Mouse (Mus musculus) urinary bladder, postnatal 4 days (tissue): ENCODE data around the gene Cldn19.
"Not testable (repeated sequence)": the region's sequence is repeated elsewhere in the genome, so short reads cannot be mapped to it uniquely, and the experiment has no call there.

Experiments used
- DNase-seq, 2 experiments: peaks; one replicate each; pipeline ENCODE4 v3.0.0; 2021 to 2022; ENCODE audit warnings: low spot score in 2 of 2

Cldn19 gene

GRCm38 (mm10) chr4:119252025-119252808 is 3.0 kb upstream of the Cldn19 start:
- no peak for DNase-seq

GRCm38 (mm10) chr4:119254012-119254618 is 1.1 kb upstream of the Cldn19 start:
- DNase-seq, result no peak

- DNase-seq, result no peak
Observed at GRCm38 (mm10) chr4:119257083-119257482, 1.9 kb downstream of the Cldn19 start.

GRCm38 (mm10) chr4:119259344-119260254 is 4.4 kb downstream of the Cldn19 start:
- DNase-seq, result no peak

- no peak for DNase-seq
Observed at GRCm38 (mm10) chr4:119261087-119261713, 6.0 kb downstream of the Cldn19 start.

- DNase-seq, result no peak
Observed at GRCm38 (mm10) chr4:119262483-119262882, 7.3 kb downstream of the Cldn19 start.

- no peak for DNase-seq
Observed at GRCm38 (mm10) chr4:119263459-119263858, 8.2 kb downstream of the Cldn19 start.

- no peak for DNase-seq
Observed at GRCm38 (mm10) chr4:119266606-119267005, 11.4 kb downstream of the Cldn19 start.

GRCm38 (mm10) chr4:119274627-119275026 is 19.4 kb downstream of the Cldn19 start:
- DNase-seq, result no peak

- DNase-seq, result no peak
Observed at GRCm38 (mm10) chr4:119275226-119275625, 20.0 kb downstream of the Cldn19 start.

- no peak for DNase-seq
Observed at GRCm38 (mm10) chr4:119275726-119276125, 20.5 kb downstream of the Cldn19 start.

- not testable (repeated sequence) for DNase-seq
Observed at GRCm38 (mm10) chr4:119278784-119279183, 23.6 kb downstream of the Cldn19 start.

GRCm38 (mm10) chr4:119284861-119285260 is 29.6 kb downstream of the Cldn19 start:
- no peak for DNase-seq

- no peak for DNase-seq
Observed at GRCm38 (mm10) chr4:119285336-119285735, 30.1 kb downstream of the Cldn19 start.

GRCm38 (mm10) chr4:119291921-119292320 is 36.7 kb downstream of the Cldn19 start:
- no peak for DNase-seq

- peak in 1 of 2 experiments; percentile 30 for DNase-seq
Observed at GRCm38 (mm10) chr4:119292771-119293573, 37.8 kb downstream of the Cldn19 start.

- peak in 1 of 2 experiments; percentile 20 for DNase-seq
Observed at GRCm38 (mm10) chr4:119293574-119294258, 38.5 kb downstream of the Cldn19 start.

- peak; percentile 99 to 100 for DNase-seq
Observed at GRCm38 (mm10) chr4:119294415-119295133, 39.4 kb downstream of the Cldn19 start, which contains the start of gene Ybx1. TSS of gene Ybx1 (minus strand) at chr4:119294604.

GRCm38 (mm10) chr4:119295134-119295453 is 39.9 kb downstream of the Cldn19 start:
- DNase-seq, result no peak

GRCm38 (mm10) chr4:119297361-119297760 is 42.1 kb downstream of the Cldn19 start:
- DNase-seq, result no peak
